In genomic region chr11:120346383-120347034, GRCm38 (mm10) we compare ENCODE assay signal across 9 mouse cellular contexts. TPM values are rescaled to one million over a fixed set of nuclear protein-coding genes. Genes with fewer than 3 reads are reported as not detected.
DNase-seq lines count a peak whose midpoint lies in the region; ATAC-seq and TF ChIP-seq lines count a peak whose summit lies in the region.
"Not testable (repeated sequence)": the region's sequence is repeated elsewhere in the genome, so short reads cannot be mapped to it uniquely, and the experiment has no call there.
"Had no signal": no experiment of that assay in that cellular context is flagged by ENCODE, and none has a peak within 500 bp of the region (broad histone marks: within the 10 kb centered on the region; RNA-seq: fewer than 3 reads in every experiment).

No protein-coding gene starts in this region.

- H3K36me3 ChIP-seq in MEL (ENCODE audit: control insufficient read depth in 1 of 2, insufficient read depth in 2 of 2, low read length in 2 of 2); embryonic facial prominence, embryonic 15.5 days; midbrain, embryonic 16.5 days (ENCODE audit: control insufficient read depth, insufficient read depth, low read length); stomach, embryonic 15.5 days: not testable (repeated sequence)
- H3K36me3 ChIP-seq in hindbrain, embryonic 13.5 days: peaks cover 23% of the 10 kb centered on the region
- H3K36me3 ChIP-seq in liver, embryonic 15.5 days (replicated peaks): peaks cover 17% of the 10 kb centered on the region

- H3K4me3 ChIP-seq in MEL (ENCODE audit: control insufficient read depth in 1 of 2, insufficient read depth in 1 of 2, low read depth in 2 of 2, low read length in 2 of 2): peak overlapping the region; percentile 27 to 41
- peak overlapping the region; percentile 44 for H3K4me3 ChIP-seq in embryonic facial prominence, embryonic 15.5 days (replicated peaks)
- peak overlapping the region; percentile 55 for H3K4me3 ChIP-seq in hindbrain, embryonic 13.5 days
- H3K4me3 ChIP-seq in liver, embryonic 15.5 days (replicated peaks): peak overlapping the region; percentile 43
- H3K4me3 ChIP-seq in midbrain, embryonic 16.5 days (ENCODE audit: low read depth, low read length): peak overlapping the region; percentile 49
- peak overlapping the region; percentile 49 for H3K4me3 ChIP-seq in stomach, embryonic 15.5 days (replicated peaks)

- WGBS in embryonic facial prominence, embryonic 15.5 days: 40% methylated on average over 11 of the region's 13 CpGs
- WGBS in hindbrain, embryonic 13.5 days: 65% methylated on average over 11 of the region's 13 CpGs
- 61% methylated on average over 11 of the region's 13 CpGs for WGBS in liver, embryonic 15.5 days (ENCODE audit: insufficient replicate concordance)
- 58% methylated on average over 11 of the region's 13 CpGs for WGBS in midbrain, embryonic 16.5 days
- 29% methylated on average over 11 of the region's 13 CpGs for WGBS in stomach, embryonic 15.5 days

- not testable (repeated sequence) for TF ChIP-seq RAD21 in MEL (IDR thresholded peaks at IDR 0.05; ENCODE audit: low read depth, low read length)

- peaks cover 21% of the 10 kb centered on the region for H3K79me2 ChIP-seq in MEL (ENCODE audit: control insufficient read depth, insufficient read depth, low read length, poor library complexity)

- H3K9me3 ChIP-seq in MEL (replicated peaks; ENCODE audit: insufficient read depth, low read length); embryonic facial prominence, embryonic 15.5 days (replicated peaks); hindbrain, embryonic 13.5 days; liver, embryonic 15.5 days (replicated peaks); midbrain, embryonic 16.5 days (replicated peaks; ENCODE audit: control insufficient read depth, low read length, poor library complexity, severe bottlenecking); stomach, embryonic 15.5 days: not testable (repeated sequence)

- not testable (repeated sequence) for ATAC-seq in embryonic facial prominence, embryonic 15.5 days (ENCODE audit: insufficient number of reproducible peaks, low FRiP score, low TSS enrichment, low read depth); hindbrain, embryonic 13.5 days (ENCODE audit: low FRiP score); liver, embryonic 15.5 days (ENCODE audit: insufficient read depth); midbrain, embryonic 16.5 days; stomach, embryonic 15.5 days (ENCODE audit: insufficient read depth, low FRiP score, low read depth)

- H3K4me2 ChIP-seq in embryonic facial prominence, embryonic 15.5 days (replicated peaks): peak overlapping the region; percentile 66
- H3K4me2 ChIP-seq in hindbrain, embryonic 13.5 days: peak overlapping the region; percentile 82
- H3K4me2 ChIP-seq in liver, embryonic 15.5 days: peak overlapping the region; percentile 54
- H3K4me2 ChIP-seq in midbrain, embryonic 16.5 days (ENCODE audit: low read length): peak overlapping the region; percentile 75
- peak overlapping the region; percentile 63 for H3K4me2 ChIP-seq in stomach, embryonic 15.5 days

- H3K9ac ChIP-seq in MEL (ENCODE audit: control insufficient read depth, low read depth, low read length, poor library complexity, severe bottlenecking): peak overlapping the region; percentile 27
- peak overlapping the region; percentile 28; the same call in 1 of the 2 replicates for H3K9ac ChIP-seq in embryonic facial prominence, embryonic 15.5 days
- peak overlapping the region; percentile 79 for H3K9ac ChIP-seq in hindbrain, embryonic 13.5 days
- not testable (repeated sequence) for H3K9ac ChIP-seq in liver, embryonic 15.5 days
- H3K9ac ChIP-seq in midbrain, embryonic 16.5 days (ENCODE audit: low read depth, low read length): peak overlapping the region; percentile 61
- H3K9ac ChIP-seq in stomach, embryonic 15.5 days: peak overlapping the region; percentile 41

- DNase-seq in MEL (ENCODE audit: low read depth, low spot score): not testable (repeated sequence)
- peak; percentile 93 for DNase-seq in heart, adult 11 months
- DNase-seq in kidney, postnatal 4 days: peak; percentile 6 to 21

- not testable (repeated sequence) for TF ChIP-seq EP300 in MEL (IDR thresholded peaks at IDR 0.05; ENCODE audit: low read depth in 1 of 2, low read length in 2 of 2)

- H3K27me3 ChIP-seq in MEL (ENCODE audit: control insufficient read depth in 1 of 2, insufficient read depth in 2 of 2, low read length in 2 of 2); embryonic facial prominence, embryonic 15.5 days; hindbrain, embryonic 13.5 days; midbrain, embryonic 16.5 days (ENCODE audit: control insufficient read depth, insufficient read depth, low read depth, low read length); stomach, embryonic 15.5 days (replicated peaks): not testable (repeated sequence)
- peaks cover 30% of the 10 kb centered on the region for H3K27me3 ChIP-seq in liver, embryonic 15.5 days

- peak in 1 of 2 experiments; percentile 19; a peak in 1 of 4 replicates for TF ChIP-seq POLR2A in MEL (IDR thresholded peaks at IDR 0.05; ENCODE audit: control insufficient read depth in 1 of 2, insufficient read depth in 1 of 2, low read depth in 1 of 2, low read length in 2 of 2, poor library complexity in 1 of 2)

- H3K4me1 ChIP-seq in MEL (ENCODE audit: control insufficient read depth in 1 of 2, insufficient read depth in 2 of 2, low read length in 2 of 2): peaks cover 0 to 13% of the 10 kb centered on the region in 2 experiments; a peak in 3 of 4 replicates
- peaks cover 29% of the 10 kb centered on the region for H3K4me1 ChIP-seq in embryonic facial prominence, embryonic 15.5 days
- H3K4me1 ChIP-seq in hindbrain, embryonic 13.5 days (replicated peaks): peaks cover 44% of the 10 kb centered on the region
- peaks cover 50% of the 10 kb centered on the region for H3K4me1 ChIP-seq in liver, embryonic 15.5 days (replicated peaks)
- H3K4me1 ChIP-seq in midbrain, embryonic 16.5 days (ENCODE audit: control insufficient read depth, insufficient read depth, low read length): peaks cover 31% of the 10 kb centered on the region
- peaks cover 16% of the 10 kb centered on the region for H3K4me1 ChIP-seq in stomach, embryonic 15.5 days

- TF ChIP-seq CTCF in MEL (IDR thresholded peaks at IDR 0.05 in 2 of 3, conservative IDR thresholded peaks at IDR 0.05 in 1 of 3; ENCODE audit: control insufficient read depth in 1 of 3, insufficient read depth in 1 of 3, low read depth in 2 of 3, low read length in 3 of 3, poor library complexity in 1 of 3, severe bottlenecking in 1 of 3): not testable (repeated sequence)

- not testable (repeated sequence) for H3K27ac ChIP-seq in MEL (ENCODE audit: control insufficient read depth, low read depth, low read length); embryonic facial prominence, embryonic 15.5 days (replicated peaks); liver, embryonic 15.5 days (replicated peaks); midbrain, embryonic 16.5 days (ENCODE audit: low read length); stomach, embryonic 15.5 days
- H3K27ac ChIP-seq in hindbrain, embryonic 13.5 days: peak overlapping the region; percentile 31

RNA-seq across cellular contexts. Expression of gene Actg1, which starts 1.8 kb away (rescaled TPM):
- total RNA-seq in MEL (2012; rRNA removed): 1,328 and 1,871 TPM in 2 replicates
- polyA plus RNA-seq in MEL (2012; ENCODE audit: insufficient read depth in 1 of 2, insufficient read length in 2 of 2, low read depth in 1 of 2, low replicate concordance in 2 of 2, missing spikeins in 1 of 2): 1,000 to 10,000 TPM in 1 of 2 experiments, 100 to 1,000 TPM in 1; 899 to 1,784 TPM
- polyA plus RNA-seq in embryonic facial prominence, embryonic 15.5 days (2015; fragmentation: Nextera tagmentation; extraction: Ambion mirVana): 2,143 and 2,279 TPM in 2 replicates
- polyA plus RNA-seq in hindbrain, embryonic 13.5 days (2015; fragmentation: Nextera tagmentation; extraction: Ambion mirVana): 4,110 and 4,339 TPM in 2 replicates
- polyA plus RNA-seq in liver, embryonic 15.5 days (2015; fragmentation: Nextera tagmentation; extraction: Ambion mirVana): 559 and 587 TPM in 2 replicates
- polyA plus RNA-seq in midbrain, embryonic 16.5 days (2015; fragmentation: Nextera tagmentation; extraction: Ambion mirVana): 4,277 and 4,299 TPM in 2 replicates
- polyA plus RNA-seq in stomach, embryonic 15.5 days (2015; fragmentation: Nextera tagmentation; extraction: Ambion mirVana): 2,501 and 2,557 TPM in 2 replicates

RNA-seq across cellular contexts. Expression of gene Fscn2, which starts 14.8 kb away (rescaled TPM):
- total RNA-seq in MEL (2012; rRNA removed): 0.29 and 0.62 TPM in 2 replicates
- polyA plus RNA-seq in MEL (2012; ENCODE audit: insufficient read depth in 1 of 2, insufficient read length in 2 of 2, low read depth in 1 of 2, low replicate concordance in 2 of 2, missing spikeins in 1 of 2): under 1 TPM in 1 of 2 experiments, not detected in 1; 0.61 TPM
- 0.98 and 1.1 TPM in 2 replicates for polyA plus RNA-seq in embryonic facial prominence, embryonic 15.5 days (2015; fragmentation: Nextera tagmentation; extraction: Ambion mirVana)
- 1.6 and 2.6 TPM in 2 replicates for polyA plus RNA-seq in hindbrain, embryonic 13.5 days (2015; fragmentation: Nextera tagmentation; extraction: Ambion mirVana)
- not detected in 2 replicates for polyA plus RNA-seq in liver, embryonic 15.5 days (2015; fragmentation: Nextera tagmentation; extraction: Ambion mirVana)
- polyA plus RNA-seq in midbrain, embryonic 16.5 days (2015; fragmentation: Nextera tagmentation; extraction: Ambion mirVana): 1.2 and 1.3 TPM in 2 replicates
- 0.49 and 0.85 TPM in 2 replicates for polyA plus RNA-seq in stomach, embryonic 15.5 days (2015; fragmentation: Nextera tagmentation; extraction: Ambion mirVana)
- total RNA-seq: megakaryocyte-erythroid progenitor cell, adult 5-6 weeks had no signal

RNA-seq across cellular contexts. Expression of gene Faap100, which starts 32.1 kb away (rescaled TPM):
- 34.9 and 45.7 TPM in 2 replicates for total RNA-seq in MEL (2012; rRNA removed)
- polyA plus RNA-seq in MEL (2012; ENCODE audit: insufficient read depth in 1 of 2, insufficient read length in 2 of 2, low read depth in 1 of 2, low replicate concordance in 2 of 2, missing spikeins in 1 of 2): 10 to 100 TPM in 1 of 2 experiments, not detected in 1; 27.1 TPM
- polyA plus RNA-seq in embryonic facial prominence, embryonic 15.5 days (2015; fragmentation: Nextera tagmentation; extraction: Ambion mirVana): 35.8 and 39.8 TPM in 2 replicates
- polyA plus RNA-seq in hindbrain, embryonic 13.5 days (2015; fragmentation: Nextera tagmentation; extraction: Ambion mirVana): 74.6 and 82.4 TPM in 2 replicates
- 6.2 and 7.2 TPM in 2 replicates for polyA plus RNA-seq in liver, embryonic 15.5 days (2015; fragmentation: Nextera tagmentation; extraction: Ambion mirVana)
- polyA plus RNA-seq in midbrain, embryonic 16.5 days (2015; fragmentation: Nextera tagmentation; extraction: Ambion mirVana): 119 and 126 TPM in 2 replicates
- polyA plus RNA-seq in stomach, embryonic 15.5 days (2015; fragmentation: Nextera tagmentation; extraction: Ambion mirVana): 31.5 and 33.0 TPM in 2 replicates
